Mouse (Mus musculus) megakaryocyte, embryonic 14.5 days (primary cell): ENCODE data around the gene Rhbdd3.

ENCODE experiments used
- FLI1 ChIP-seq: IDR thresholded peaks from 2 replicates; pipeline ENCODE4 v1.6.1; 2012; ENCODE audit warnings: low read length, inconsistent platforms, mixed read lengths
- GATA1 ChIP-seq: IDR thresholded peaks from 3 replicates; pipeline ENCODE4 v1.6.1; 2012; ENCODE audit warnings: mixed read lengths, low read length, inconsistent platforms, borderline replicate concordance

DNA sequence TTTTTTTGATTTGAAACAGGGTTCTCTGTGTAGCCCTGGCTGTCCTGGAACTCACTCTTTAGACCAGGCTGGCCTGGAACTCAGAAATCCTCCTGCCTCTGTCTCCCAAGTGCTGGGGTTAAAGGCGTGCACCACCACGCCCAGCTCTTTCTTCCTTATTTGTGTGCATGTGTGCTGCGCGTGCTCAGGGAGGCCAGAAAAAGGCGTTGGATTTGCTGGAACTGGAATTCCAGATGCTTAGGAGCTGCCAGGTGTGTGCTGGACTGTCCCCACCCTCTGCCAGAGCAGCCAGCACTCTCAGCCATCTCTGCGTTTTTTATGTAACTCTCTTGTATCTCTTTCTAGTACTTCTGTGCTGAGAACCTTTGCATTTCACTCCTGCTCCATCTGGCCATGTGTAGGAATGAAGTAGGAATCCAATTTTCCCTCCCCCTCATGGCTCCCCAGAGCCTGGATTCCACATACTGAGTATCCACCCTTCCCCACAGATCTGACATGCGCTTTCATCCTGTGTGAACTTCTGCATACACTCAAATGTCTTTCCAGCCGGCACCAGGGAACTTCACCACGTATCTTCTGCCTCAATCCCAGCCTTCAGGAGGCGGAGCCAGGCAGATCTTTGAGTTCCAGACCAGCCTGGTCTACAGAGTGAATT lies 46.4 kb upstream of the Rhbdd3 start:
- TF ChIP-seq GATA1 (no peak), FLI1 (no peak)
